Mouse (Mus musculus): ENCODE measurements around the gene Xndc1.
"Not testable (repeated sequence)": the region's sequence is repeated elsewhere in the genome, so short reads cannot be mapped to it uniquely, and the experiment has no call there.

Xndc1 gene

DNA sequence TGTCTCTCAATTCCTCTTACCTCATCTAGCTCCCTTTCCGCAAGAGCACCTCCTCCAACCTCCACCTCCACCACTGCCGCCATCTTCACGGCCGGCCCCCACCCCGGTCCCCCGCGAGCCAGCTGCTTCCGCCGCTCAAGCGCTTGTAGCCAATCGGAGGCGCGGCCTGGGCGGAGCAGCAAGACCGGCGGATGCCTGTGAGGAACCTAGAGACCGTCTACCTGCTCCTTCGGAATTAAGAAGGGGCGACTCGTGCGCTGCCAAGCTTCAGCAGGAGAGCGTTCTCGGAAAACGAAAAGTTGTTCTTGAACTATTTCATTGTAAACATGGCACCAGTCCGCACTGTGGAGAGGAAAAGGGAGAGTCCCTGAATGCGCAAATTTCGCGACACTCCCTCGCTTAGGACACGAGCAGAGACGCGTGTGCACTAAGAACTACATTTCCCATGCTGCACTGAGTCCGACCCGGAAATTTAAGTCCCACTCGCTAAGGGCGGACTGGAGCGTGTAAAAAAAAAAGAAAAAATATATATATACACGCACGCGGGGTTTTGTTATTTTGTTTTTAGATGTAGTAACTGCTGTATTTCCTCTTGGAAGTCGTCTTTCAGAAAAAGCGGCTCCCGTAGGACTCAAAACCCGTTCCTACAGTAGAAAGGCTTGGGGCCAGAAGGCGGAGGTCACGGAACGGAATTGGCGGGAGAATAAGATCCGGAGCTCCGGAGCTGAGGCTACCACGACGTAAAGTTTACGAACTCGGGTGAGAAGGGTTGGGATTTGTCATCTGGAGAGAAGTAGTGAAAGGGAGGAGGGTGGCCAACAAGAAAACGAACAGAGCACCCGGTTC is at the start of gene Xndc1, which contains the start of the genes Rnf121 and Xntrpc:
Xndc1 (plus strand) TSS at position 466 of the 846 bp plus-strand sequence.
Rnf121 (minus strand) TSS at position 424 of the 846 bp plus-strand sequence.
Xntrpc (plus strand) TSS at position 668 of the 846 bp plus-strand sequence.
- peak; percentile 94 for DNase-seq (ENCODE audit: low spot score in 2 of 2)

DNA sequence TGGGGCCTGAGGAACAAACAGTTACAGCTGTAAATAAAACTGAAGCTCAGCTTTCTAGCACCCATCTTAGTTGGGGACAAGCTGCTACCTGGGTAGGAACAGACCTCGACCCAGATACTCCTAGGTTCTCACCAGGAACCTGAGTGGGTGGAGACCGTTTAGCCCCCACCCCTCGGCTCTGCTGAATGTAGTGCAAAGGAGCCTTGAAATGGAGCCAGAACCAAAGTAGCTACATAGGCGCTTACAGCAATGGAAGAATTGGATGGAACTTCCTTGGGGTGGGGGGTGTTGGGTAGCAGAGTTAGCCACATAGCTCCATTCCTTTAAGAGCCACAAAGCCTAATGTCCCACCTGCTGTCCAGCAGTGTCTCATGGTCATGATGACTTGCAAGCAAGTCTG is 48.4 kb upstream of the Xndc1 start:
- DNase-seq (ENCODE audit: low spot score in 2 of 2) = no peak

DNA sequence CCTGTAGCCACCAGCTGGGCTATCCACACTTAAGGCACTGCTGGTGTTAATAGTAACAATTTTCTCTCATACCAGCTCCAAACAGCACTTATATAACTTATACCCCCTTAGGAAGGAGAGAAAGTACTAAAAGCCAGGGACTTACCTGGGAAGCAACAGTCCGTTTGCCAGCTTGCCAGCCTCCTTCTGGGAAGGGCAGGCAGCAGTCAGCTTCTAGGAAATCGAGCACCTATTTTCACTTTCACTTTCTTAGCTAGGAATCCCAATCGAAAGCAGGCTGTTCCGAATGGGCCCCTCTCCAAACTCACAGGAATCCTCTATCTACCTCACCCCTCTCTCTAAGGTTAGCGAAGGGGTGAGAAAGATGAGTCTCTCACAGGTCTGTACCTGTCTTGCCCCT is 47.9 kb upstream of the Xndc1 start:
- peak; percentile 45 to 63 for DNase-seq (ENCODE audit: low spot score in 2 of 2)

DNA sequence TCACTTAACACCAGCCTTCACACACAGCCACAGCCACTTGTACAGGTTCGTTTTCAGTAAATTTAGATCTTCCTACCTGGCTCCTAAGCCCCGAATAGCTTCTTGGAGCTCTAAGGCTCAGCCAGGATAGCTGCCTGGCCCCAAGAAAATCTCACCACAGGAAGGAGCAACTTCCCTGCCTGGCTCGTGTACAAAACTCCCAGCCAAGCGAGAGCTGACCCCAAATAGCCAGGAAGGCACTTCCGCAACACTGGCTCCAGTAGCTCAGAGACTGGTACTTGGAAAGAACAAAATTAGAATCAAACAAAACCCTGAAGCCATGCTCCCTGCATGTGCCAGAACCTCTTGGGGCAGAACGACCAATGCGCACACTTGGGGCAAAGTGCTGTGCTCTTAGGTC is 47.3 kb upstream of the Xndc1 start:
- peak; percentile 53 to 56 for DNase-seq (ENCODE audit: low spot score in 2 of 2)

DNA sequence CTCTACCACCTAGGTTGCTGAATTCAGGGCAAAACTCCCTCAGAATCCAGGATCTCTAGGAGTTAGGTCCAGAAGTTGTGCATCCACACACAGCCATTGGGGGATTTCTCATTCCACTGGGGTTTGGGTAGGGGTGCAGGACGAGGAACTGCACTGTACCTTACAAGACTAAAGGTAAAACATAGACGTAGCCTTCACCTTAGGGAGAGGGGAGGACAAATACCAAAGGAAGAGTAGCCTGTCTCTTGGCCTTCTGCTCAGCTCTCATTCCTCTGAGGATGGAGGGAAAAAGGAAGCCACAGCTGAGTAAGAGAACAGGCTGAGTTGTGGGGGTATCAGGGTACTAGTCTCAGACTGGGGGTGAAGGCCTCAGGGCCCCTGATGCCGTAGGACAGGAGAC is 46.7 kb upstream of the Xndc1 start, which contains the start of gene Il18bp:
Il18bp (minus strand) TSS at position 101 of the 400 bp plus-strand sequence.
- no peak for DNase-seq (ENCODE audit: low spot score in 2 of 2)

DNA sequence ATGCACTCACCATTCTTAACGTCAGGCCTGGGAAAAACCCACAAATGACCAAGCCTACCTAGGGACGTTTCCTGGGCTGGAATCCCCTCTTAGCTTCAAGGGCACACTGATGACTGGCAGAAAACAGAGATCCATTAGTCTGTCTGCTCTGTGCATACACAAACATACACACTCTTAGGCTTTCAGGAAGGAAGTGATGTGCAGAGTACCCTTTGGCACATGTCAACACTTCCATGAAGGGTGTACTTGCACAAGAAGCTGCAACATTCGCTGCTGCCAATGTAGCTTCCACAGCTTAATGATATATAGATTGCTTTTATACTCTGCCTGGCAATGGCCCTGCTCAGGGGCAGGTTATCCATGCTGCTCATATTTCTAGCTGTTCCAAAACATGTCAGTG is 45.9 kb upstream of the Xndc1 start:
- DNase-seq (ENCODE audit: low spot score in 2 of 2) = no peak

DNA sequence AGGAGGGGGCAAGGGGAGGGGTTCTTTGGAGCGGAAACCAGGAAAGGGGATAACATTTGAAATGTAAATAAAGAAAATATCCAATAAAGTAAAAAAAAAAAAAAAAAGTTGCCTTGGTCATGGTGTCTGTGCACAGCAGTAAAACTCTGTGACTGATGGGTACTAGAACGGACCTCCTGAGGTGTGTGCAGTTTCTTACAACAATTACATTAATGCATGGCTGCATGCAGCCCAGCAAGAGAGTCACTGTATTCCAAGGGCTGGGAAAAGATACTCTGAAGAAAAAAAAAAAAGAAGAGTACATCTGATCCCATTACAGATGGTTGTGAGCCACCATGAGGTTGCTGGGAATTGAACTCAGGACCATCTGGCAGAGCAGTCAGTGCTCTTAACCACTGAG is 44.4 kb upstream of the Xndc1 start:
- not testable (repeated sequence) for DNase-seq (ENCODE audit: low spot score in 2 of 2)

DNA sequence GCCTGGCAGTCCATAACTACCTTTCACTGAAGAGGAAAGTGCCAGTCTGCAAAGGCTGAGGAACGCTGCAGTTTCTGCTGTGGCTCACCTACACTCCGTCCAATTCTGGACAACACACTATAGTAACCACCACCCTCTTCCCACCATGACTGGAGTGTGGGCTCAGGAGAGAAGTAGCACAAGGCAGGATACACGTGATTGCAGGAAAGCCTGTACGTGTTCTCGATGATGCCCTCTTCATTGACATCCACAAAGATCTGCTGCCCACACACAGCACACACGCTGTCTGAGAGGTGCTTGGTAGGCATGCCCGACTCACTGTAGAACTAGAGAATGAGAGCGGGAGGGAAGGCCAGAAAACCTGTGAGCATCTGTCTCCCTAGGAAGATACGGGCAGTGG is 41.5 kb upstream of the Xndc1 start:
- no peak for DNase-seq (ENCODE audit: low spot score in 2 of 2)

DNA sequence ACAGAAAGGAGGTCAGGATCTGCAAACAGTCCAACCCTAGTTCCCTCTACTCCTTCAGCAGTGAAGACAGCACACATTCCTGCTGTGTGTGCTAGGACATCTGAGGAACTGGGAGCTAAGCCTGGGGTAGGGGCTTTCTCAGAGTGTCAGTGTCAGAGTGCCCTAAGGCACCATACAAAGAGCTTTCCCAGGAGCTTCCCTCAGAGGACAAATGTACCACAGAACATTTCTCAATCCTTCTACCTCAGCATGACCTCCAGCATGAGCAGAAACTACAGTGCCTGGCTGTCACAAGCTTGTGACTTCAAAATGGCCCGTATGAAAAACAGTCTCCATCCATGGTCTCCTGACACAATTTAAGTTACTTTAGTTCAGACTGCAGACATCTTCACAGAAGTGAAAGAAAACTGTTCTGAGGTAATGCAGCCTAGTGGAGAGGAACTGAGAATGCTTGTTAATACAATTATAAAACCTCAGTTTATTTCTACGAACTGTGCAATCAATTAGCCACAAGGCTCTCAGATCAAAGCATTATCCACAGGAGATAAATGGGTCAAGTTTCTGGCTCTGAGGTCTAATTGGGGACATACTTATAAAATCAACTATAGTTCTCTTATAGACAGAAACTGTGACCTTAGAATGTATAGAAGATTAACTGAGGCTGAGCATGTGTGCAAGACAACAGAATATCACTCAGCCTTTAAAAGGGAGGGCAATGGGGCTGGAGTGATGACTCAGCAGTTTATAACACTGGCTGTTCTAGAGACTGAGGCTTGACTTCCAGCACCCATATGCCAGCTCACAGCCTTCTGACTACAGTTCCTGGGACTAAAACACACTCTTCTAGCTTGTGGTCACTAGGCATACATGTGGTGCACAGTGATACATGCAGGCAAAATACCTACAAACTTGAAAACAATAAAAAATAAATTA is 39.9 kb upstream of the Xndc1 start:
- DNase-seq (ENCODE audit: low spot score in 2 of 2) = no peak

DNA sequence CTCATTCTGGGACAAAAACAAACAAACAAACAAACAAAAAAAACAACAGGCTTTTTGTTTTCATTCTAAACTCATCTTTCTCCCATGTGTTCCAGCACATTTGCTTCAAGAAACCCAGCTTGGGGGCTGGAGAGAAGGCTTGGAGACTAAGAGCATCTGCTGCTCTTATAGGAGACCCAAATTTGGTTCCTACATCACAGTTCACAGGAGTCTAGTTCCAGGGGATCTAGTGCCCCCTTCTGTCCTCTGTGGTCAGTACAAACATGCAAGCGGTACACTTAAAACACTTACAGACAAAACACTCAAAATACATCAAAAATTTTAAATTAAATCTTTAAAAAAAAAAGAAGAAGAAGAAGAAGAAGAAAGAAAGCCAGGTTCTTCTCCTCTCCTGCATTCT is 30.4 kb upstream of the Xndc1 start:
- no peak for DNase-seq (ENCODE audit: low spot score in 2 of 2)

DNA sequence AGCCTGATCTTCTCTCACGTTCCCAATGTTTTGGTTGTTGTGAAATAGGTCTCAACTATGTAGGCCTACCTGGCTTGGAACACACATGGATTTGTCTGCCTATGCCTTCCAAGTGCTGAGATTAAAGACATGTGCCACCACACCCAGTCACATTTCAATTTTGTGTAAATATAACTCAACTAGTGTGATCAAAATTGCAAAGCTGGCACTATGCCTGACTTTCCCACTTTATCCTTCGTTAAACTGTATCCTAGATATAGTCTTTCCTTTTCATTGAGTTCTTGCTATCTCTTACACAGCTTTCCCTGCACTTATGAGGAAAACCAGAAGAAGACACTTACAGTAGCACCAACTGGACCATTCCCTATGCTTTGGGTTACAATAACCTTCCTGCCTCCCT is 29.8 kb upstream of the Xndc1 start:
- no peak for DNase-seq (ENCODE audit: low spot score in 2 of 2)

DNA sequence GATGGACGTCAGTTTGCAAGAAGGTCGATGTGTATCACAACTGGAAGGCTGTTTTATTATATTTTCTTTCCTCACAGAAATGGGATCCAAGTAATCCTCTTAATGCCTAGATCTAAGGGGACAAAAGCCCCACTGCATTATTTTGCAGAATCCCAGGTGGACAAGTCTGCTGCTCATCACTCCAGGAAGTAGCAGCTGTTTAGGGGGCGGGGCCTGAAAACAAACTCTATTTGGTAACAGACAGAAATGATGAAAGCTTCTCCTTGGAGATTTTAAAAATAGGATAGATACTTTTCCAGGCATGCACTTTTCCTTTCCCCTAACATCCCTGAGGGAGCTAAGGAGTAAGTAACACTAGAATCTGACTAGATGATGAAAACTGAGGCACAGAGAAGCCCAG is 28.0 kb upstream of the Xndc1 start:
- DNase-seq (ENCODE audit: low spot score in 2 of 2) = no peak

DNA sequence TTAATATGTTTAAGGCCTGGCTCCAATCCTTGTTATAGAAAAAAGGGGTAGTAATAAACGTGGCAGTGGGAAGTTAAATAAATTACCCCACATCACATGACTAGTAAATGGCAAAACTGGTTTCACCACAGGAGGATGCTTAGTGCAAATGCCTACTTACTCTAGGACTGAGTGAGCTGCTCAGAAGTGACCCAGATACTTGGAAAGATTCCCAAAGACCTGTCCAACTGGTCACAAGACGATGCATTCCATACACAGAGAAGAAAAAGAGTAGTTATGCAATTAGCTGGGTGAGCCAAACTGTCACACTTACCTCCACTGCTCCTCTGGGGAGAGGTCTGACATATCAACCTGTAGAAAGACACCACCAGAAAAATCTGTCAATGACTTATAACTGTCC is 23.0 kb upstream of the Xndc1 start:
- no peak for DNase-seq (ENCODE audit: low spot score in 2 of 2)

DNA sequence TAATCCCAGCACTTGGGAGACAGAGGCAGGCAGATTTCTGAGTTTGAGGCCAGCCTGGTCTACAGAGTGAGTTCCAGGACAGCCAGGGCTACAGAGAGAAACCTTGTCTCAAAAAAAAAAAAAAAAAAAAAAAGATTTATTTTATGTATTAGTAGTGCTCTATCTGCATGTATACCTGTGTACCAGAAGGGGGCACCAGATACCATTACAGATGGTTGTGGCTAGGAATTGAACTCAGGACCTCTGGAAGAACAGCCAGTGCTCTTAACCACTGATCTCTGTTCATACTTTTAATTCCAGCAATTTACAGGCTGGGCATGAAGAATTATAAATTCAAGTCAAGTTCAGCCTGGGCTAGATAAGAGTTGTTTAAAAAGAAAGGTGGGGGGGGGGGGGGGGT is 16.8 kb upstream of the Xndc1 start:
- not testable (repeated sequence) for DNase-seq (ENCODE audit: low spot score in 2 of 2)

DNA sequence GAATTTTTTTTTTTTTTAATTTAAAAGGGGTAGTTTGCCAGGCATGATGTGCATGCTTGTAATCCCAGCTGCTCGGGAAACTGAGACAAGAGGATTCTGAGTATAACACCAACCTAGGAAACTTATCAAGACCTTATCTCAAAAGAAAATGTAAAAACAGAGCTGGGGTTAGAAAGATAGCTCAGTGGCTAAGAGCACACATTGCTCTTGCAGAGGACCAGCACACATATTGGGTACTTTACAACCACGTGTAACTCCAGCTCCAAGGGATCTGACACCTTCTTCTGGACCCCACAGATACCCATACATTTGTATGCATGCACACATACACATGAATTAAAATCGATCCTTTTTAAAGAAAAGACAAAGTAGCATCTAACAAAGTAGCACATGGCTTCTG is 4.0 kb upstream of the Xndc1 start:
- no peak for DNase-seq (ENCODE audit: low spot score in 2 of 2)

DNA sequence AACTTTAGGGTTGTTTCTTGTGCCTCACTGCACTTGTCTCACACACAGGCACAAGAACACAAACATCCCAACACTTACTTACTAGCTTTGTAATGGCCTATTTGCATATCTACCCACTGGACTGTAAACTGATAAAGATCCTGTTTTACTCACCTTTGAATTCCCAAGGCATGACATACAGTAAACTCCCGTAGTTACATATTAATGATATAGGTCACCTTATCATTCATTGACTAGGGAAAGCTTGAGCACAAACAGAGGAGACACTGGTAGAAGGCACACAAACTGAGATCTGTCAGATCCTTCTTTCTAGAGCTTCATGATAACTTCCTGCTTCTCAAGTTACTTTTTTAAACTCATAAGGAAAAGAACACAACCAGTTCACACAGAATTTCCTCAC is 3.1 kb upstream of the Xndc1 start:
- DNase-seq (ENCODE audit: low spot score in 2 of 2) = no peak

DNA sequence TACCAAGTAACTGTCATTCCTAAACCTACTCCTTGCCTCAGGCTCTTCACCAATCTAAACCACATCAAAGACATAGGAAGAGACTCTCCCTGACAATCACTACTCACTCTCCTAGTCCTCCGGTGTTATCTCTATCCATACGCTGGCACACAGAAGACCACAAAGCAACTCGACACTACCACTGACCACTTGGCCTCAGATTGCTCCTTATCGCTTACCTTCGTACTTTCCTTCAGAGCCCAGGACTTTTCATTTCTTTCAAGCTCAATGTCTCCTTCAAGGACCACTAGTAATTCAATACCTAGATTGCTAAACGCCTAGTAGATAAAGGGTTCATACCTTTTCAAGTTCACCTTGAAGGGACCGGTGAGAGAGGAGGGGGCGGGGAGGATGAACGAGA is 1.4 kb upstream of the Xndc1 start:
- no peak for DNase-seq (ENCODE audit: low spot score in 2 of 2)

DNA sequence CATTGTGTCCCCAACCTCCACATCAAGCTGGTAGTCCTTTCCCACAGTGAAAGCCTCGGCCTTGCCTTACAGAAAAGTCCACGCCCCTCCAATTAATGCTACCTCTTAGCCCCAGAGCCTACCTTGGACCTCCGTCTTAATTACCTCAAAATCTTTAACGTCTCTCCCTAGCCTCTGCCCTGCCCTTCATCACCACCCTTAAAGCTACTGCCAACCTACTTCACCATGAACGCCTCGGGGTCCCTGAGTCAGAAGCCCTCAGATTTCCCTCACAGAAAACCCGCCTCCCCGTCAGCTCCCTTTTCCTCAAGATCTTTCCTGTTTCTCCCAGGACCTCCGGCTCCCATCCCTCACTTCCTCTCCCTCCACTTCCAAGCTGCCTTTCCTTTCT is 661 bp upstream of the Xndc1 start:
- DNase-seq (ENCODE audit: low spot score in 2 of 2) = no peak

DNA sequence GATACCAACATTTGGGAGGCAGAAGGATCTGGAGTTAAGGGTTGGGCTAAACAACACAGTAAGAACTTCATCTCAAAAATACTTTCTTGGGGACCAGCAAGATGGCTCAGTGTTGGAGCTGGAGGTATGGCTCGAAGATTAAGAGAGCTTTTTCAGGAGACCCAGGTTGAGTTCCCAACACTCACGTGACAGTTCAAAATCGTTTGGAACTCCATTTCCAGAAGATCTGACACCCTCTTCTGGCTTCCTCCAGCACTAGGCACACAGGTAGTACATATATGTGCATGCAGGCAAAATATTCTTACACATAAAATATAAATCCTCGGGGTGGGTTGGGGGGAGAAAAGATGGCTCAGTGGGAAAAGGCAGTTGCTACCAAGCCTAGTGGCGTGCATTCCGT is 1.1 kb downstream of the Xndc1 start:
- DNase-seq (ENCODE audit: low spot score in 2 of 2) = no peak

DNA sequence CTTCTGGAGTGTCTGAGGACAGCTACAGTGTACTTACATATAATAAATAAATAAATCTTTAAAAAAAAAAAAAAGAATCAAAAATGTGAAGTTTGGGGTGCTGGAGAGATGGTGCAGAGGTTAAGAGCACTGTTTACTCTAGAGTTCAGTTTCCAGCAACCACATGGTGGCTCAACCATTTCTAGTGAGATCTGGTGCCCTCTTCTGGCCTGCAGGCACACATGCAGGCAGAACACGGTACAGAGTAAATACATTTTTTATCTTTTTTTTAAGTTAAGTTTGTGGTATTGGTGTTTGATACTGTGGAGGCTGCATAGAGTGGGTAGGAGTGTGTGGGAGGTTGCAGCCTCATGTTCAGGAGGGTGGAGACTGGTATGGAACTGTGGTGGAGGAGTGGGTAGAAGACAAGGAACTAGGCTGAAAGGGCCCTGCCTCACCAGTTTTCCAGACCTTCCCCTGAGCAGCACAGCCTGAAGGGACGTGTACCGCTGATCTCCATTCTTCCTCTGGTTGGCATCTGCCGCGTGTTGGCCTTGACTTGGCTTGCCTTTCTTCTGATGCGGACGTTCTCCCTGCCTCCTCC is 11.5 kb downstream of the Xndc1 start:
- no peak for DNase-seq (ENCODE audit: low spot score in 2 of 2)

DNA sequence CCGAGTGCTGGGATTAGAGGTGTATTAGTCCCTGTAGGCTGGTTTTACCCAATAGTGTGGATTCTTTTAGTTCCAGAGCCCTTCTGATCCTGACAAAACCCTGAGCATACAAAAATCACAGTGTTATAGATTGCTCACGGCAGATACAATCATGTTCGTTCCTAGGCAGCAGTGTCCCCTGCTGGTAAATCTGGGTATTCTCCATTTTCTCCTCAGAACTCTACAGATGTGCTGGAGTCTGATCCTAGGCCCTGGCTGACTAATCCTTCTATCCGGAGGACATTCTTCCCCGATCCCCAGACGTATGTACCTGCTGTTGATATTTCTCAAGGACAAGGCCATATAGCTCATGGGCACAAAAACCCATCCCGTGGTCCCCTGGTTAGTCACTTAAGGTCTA is 13.2 kb downstream of the Xndc1 start:
- DNase-seq (ENCODE audit: low spot score in 2 of 2) = no peak

DNA sequence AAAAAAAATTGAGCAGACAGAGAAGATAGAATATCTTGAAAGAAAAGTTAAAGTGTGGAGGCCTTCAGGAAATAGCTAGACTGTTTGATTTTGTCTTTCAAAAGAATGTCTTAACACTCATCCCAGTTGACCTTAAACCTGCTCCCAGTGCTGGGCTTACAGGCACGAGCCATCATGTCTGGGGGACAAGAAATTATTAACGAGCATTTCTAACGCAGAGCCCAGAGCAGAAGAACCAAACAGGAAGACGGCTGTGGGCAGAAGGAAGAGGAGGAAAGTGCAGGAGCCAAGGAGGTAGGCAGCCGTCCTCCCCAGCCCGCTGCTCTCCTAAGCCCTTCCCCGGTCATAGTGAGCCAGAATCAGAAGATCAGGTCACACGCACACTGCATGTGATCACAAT is 15.0 kb downstream of the Xndc1 start:
- no peak for DNase-seq (ENCODE audit: low spot score in 2 of 2)
